Mouse (Mus musculus): Measurements from ENCODE around the gene Ier2. TPM values are rescaled to one million over a fixed set of nuclear protein-coding genes. Genes with fewer than 3 reads are reported as not detected.
A peak's percentile ranks its signal among the peaks of the same experiment; 100 is the strongest.
"Not testable (repeated sequence)": the region's sequence is repeated elsewhere in the genome, so short reads cannot be mapped to it uniquely, and the experiment has no call there.

Ier2 gene
- total RNA-seq, 2 experiments from 2014 or later = 10.9 to 17.6 TPM

GRCm38 (mm10) chr8:84698929-84699401 lies 36.3 kb upstream of the Ier2 start:
- peak; percentile 58 for DNase-seq

- DNase-seq = no peak
Measured at GRCm38 (mm10) chr8:84698288-84698687, 35.6 kb upstream of the Ier2 start.

- peak; percentile 57 for DNase-seq
Measured at GRCm38 (mm10) chr8:84697166-84698130, 34.8 kb upstream of the Ier2 start.

GRCm38 (mm10) chr8:84695140-84695539 lies 32.5 kb upstream of the Ier2 start:
- DNase-seq = no peak

GRCm38 (mm10) chr8:84693332-84693731 lies 30.7 kb upstream of the Ier2 start:
- DNase-seq = no peak

- peak; percentile 79 for DNase-seq
Measured at GRCm38 (mm10) chr8:84689091-84689915, 26.7 kb upstream of the Ier2 start.

- DNase-seq = peak; percentile 89
Measured at GRCm38 (mm10) chr8:84687705-84688100, 25.1 kb upstream of the Ier2 start, which contains the start of gene Nacc1. Nacc1 (minus strand) TSS chr8:84687862.

- DNase-seq = no peak
Measured at GRCm38 (mm10) chr8:84687003-84687704, 24.5 kb upstream of the Ier2 start.

GRCm38 (mm10) chr8:84686191-84687002 lies 23.7 kb upstream of the Ier2 start, which contains the start of gene Trmt1:
Trmt1 (plus strand) TSS chr8:84686307.
- peak; percentile 31 for DNase-seq

- no peak for DNase-seq
Measured at GRCm38 (mm10) chr8:84684537-84684936, 21.9 kb upstream of the Ier2 start.

GRCm38 (mm10) chr8:84682257-84682656 lies 19.6 kb upstream of the Ier2 start:
- no peak for DNase-seq

- DNase-seq = no peak
Measured at GRCm38 (mm10) chr8:84681476-84681875, 18.8 kb upstream of the Ier2 start.

GRCm38 (mm10) chr8:84677305-84677704 lies 14.7 kb upstream of the Ier2 start:
- no peak for DNase-seq

GRCm38 (mm10) chr8:84670295-84671006 lies 7.8 kb upstream of the Ier2 start:
- not testable (repeated sequence) for DNase-seq

GRCm38 (mm10) chr8:84668731-84669485 lies 6.3 kb upstream of the Ier2 start:
- no peak for DNase-seq

GRCm38 (mm10) chr8:84668081-84668480 lies 5.4 kb upstream of the Ier2 start:
- DNase-seq = no peak

- DNase-seq = no peak
Measured at GRCm38 (mm10) chr8:84665385-84665893, 2.8 kb upstream of the Ier2 start.

GRCm38 (mm10) chr8:84664566-84665384 lies 2.1 kb upstream of the Ier2 start:
- peak; percentile 65 for DNase-seq

All from gastrocnemius, postnatal 10 days (tissue).